Mouse (Mus musculus) embryonic fibroblast, embryonic 13.5 days (primary cell): ENCODE results near the gene Sec14l4.

Source experiments
- CTCF ChIP-seq: IDR thresholded peaks from 2 replicates; pipeline ENCODE4 v1.5.1; 2011; ENCODE audit warnings: mild to moderate bottlenecking, control low read depth, low read length, moderate library complexity, borderline replicate concordance; ENCODE audit not compliant: insufficient read depth
- POLR2A ChIP-seq: IDR thresholded peaks from 2 replicates; pipeline ENCODE4 v1.6.1; 2011; ENCODE audit warnings: low read depth, mild to moderate bottlenecking, control low read depth, low read length, moderate library complexity

DNA sequence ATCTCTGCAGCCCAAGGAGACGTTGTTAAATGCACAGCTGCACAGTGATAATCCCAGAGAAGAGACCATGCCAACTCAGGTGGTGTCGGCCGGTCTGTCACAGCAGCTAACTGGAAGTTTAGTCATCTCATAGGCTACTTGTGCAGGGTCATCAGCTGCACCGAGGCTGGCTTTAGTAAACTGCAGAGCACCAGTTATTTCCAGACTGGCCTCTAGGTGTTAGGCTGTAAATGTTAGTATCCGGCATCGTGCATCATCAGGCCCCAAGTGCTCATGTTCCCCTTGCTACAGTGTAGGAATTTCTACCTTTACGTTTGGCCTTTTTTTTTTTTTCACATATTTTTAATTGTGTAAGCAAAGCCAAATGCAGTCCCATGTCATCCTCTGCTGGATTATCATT, 2.2 kb downstream of the Sec14l4 start:
- TF ChIP-seq CTCF (no peak), POLR2A (no peak)
